Mouse (Mus musculus) left cerebral cortex, postnatal 4 days (tissue): ENCODE measurements around the gene Cplx3. TPM values are rescaled to one million over a fixed set of nuclear protein-coding genes. Genes with fewer than 3 reads are reported as not detected.

Experiments
- DNase-seq: peaks from one replicate; pipeline ENCODE4 v3.0.0-alpha.2; 2022
- intact Hi-C: fragments of 180-260 bp; cut with DNase I; formaldehyde crosslinking; loops from one replicate; pipeline ENCODE4 v1.15.1; 2025
- total RNA-seq, 2 experiments: library from RNA; stranded (reverse); gene quantifications; 2 replicates each; pipeline ENCODE4 v1.2.3; 2021

Gene Cplx3
- total RNA-seq, 2 experiments from 2014 or later, result 5.6 to 7.6 TPM

DNA sequence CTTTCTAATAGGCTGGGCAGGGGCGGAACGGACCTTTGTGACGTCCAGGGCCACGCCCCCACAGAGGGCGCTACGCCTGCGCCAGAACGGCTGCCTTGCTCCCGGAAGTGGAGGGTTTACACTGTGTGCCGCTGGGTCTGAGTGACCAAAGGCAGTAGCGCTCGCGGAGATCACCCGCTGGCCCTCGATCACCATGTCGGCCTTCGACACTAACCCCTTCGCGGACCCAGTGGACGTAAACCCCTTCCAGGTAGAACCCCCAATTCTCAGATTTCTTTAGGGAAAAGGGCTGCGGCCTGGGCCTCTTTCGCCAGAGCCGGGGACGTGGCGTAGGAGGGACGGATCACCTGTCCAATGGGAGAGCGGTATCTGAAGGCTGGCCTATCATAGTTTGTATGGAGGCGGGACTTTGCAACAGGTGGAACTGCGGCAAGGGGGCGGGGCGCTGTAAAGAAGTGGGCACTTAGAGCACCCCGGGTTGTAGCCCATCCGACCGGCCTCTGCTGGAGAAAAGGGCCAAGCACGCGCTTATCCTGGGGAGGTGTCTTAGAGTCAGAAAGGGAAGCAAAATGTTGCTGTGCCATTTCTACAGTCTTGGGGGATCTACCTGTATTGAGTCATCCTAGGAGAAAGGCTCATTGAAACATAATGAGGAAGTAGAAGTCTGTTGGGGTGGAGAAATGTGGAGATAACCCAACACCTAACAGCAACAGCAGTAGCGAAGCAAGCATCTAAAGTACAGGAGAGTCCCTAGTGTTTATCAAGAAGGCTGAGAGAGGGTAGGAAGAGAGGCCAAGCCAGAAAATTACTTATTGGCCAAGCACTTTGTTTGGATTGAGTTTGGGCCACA is 45.0 kb downstream of the Cplx3 start, which contains the start of gene Scamp2:
Gene Scamp2, plus strand, starts transcription at position 83 of the 850 bp plus-strand sequence.
- DNase-seq, result peak; percentile 94
- intact Hi-C loops, result no loop called here

DNA sequence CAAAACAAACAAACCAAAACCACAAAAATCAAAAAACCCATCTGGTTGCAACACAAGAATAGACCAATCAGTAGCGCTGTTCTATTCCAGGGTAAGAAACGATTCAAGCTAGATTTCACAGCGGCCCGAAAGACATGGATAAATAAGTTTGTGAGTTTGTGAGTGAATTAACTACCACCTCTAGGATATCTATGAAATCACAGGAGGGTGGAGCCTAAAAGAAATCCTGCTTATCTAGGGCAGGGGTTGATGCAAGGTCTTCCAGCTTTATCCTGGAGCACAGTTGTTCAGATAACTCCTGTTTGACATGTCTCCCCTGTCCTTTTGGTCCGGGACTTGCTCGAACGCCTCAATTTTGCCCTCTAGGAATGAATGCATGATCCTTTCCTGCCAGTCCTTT is 45.8 kb downstream of the Cplx3 start:
- intact Hi-C loops, result no loop called here

DNA sequence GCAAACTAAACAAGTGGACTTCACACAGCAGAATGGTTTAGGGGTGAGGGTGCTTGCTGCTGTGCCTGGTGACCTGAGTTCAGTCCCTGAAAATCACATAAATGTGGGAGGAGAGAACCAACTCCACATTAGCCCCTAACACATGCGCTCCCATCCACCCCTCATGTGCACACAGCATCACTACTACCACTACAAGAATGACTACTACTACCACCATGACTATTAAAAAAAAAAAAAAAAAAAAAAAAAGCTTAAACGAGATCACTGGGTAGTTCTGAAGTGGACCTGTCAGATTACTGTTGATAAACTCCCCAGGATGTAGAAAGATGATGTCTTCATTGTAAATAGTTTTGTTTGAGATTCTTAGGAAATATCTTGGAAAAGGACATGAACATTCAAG is 46.5 kb downstream of the Cplx3 start:
- DNase-seq, result no peak
- intact Hi-C loops, result no loop called here

More for the DNA sequence above, 45.8 kb downstream of the Cplx3 start:
- DNase-seq, result no peak

DNA sequence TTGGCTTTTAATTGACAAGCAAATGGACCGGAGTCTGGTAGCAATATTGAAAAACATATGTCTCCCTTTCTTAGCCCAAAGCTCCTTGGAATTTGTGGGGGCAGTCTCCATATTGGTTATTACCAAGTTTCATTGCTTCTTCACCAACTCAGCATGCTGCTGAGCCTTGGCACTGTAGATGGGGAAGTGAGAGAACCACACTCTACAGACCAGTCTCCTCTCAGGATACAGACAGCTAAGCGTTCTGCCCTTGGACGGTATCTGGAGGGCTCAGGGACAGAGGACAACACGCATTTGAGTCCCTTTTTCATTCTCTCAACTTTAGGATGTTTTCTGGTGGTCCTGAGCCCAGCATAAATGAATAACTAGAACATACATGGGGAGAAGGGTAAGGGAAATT is 47.5 kb downstream of the Cplx3 start:
- intact Hi-C loops, result no loop called here
- no peak for DNase-seq

DNA sequence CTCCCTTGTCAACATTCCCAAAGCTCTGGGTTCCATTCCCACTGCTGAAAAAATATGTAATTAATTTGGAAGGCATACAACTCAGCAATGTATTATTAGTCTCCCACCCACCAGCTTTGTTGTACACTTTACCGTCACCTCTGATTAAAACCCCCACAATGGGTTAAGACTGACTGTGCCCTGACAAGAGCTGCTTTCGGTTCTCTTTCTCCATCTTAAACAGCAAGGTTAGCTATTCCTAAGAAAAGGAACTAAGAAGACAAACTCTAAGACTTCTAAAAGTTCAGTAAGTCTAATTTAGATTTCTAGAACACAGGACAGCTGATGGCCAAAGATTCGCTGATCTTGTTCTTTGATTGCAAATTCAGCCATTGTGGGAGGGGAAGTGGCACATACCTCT is 48.9 kb downstream of the Cplx3 start:
- DNase-seq, result no peak
- intact Hi-C loops, result no loop called here

DNA sequence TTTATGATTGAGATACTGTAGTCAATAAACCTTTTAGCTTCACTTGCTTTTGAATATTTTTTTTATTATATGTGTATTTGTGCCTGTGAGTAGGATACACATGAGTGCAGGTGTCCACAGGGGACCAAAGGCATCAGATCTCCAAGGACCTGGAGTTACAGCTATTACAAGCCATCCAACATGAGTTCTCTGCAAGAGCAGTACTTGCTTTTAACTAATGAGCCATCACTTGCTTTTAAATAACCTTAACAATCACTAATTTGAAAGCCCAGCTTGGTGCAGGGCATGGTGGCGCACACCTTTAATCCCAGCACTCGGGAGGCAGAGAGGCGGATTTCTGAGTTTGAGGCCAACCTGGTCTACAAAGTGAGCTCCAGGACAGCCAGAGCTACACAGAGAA is 51.3 kb downstream of the Cplx3 start:
- intact Hi-C loops, result no loop called here
- DNase-seq, result no peak

DNA sequence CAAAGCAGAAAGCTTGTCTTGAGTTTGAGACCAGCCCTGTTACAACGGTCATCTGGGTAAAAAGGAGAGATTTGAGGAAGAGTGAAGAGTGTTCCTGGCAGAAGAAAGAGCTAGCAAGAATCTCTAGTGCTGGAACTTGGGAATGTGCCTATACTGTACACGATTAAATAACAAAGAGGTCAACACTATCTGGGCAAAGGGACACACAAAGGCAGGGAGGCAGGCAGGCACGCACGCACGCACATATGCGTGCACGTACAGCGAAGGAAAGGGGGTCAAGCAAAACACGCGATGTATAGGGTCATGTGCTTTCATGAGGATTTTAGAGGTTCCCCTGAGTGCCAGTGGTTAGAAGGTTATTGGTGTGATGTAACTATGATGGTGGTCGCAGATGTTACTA is 53.0 kb downstream of the Cplx3 start:
- intact Hi-C loops, result no loop called here
- no peak for DNase-seq

DNA sequence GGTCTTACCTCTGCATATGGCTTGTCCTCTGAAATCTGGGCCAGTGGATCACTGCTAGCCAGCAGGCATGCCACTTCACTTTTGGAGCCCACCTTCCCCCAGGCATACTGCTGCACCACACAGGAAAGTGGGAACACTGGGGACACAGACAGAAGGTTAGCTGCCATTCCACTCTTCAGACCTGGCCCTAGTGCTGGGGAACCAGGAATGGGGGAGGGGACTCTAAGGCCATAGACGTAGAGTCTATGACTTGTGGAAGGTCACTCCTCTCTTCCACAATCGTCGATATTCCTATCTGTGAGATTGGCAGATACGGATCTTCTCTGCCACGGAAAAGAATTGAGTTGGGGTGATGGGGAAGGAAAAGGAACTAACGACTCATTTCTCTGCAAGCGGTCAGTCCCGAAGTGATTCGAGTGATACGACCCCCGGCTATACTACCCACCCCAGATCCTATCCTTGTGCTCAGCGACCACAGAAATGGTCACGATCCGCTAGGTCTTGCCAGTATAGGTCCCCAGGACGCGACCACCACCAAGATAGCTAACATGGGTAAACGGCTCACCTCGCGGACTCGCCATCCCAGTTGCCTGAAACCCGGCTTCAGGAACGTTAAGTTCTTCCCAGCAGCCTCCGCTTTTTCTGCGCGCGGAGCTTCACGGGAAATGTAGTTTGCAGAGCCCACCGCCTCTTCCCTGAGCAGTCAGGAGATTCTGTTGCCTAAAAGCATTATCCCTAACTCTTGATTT is 53.8 kb downstream of the Cplx3 start, which contains the start of gene Mpi:
Gene Mpi, minus strand, starts transcription at position 625 of the 749 bp plus-strand sequence.
- peak; percentile 70 for DNase-seq
- intact Hi-C loops, result no loop called here

DNA sequence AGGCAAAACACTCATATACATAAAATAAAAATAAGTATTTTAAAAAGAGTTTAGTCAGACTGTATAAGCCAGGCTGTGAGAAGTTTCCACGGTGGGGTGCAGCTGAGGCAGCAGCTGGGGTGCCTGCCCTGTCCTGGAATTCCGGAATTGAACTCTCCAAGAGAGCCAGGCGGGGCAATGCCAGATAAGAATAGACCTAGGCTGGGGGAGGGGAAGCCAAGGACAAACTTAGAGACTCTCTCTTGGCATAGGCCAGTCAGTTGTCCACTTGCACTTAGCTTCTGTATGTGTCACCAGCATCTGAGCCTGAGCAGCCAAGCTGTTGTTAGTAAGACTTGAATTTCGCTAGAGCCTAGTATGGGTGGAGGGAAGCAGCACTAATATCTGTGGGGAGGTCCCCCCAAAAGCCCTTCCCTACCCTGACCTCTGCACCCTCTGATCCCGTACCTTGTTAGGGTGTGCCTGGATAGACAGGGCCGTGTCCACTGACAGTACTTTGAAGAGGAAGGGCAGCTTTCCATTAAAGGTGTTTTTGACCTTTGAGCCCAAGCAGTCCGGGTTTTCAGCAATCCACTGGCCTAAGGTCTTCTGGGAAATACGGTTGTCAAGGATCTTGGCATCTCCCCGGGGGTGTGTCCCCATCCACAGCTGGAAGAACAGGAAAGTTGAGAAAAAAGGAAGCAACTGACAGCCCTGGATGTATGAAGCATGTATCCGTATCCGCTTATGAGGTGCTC is 55.8 kb downstream of the Cplx3 start:
- intact Hi-C loops, result no loop called here
- no peak for DNase-seq

Other genes with a start within 250 kb of the Cplx3 start
- gene Ppcdc, start 166.2 kb downstream of the Cplx3 start, total RNA-seq, result 10 to 100 TPM; 12.9 to 14.6 TPM
- 100 to 1,000 TPM; 251 to 281 TPM for gene Scamp5, start 138.2 kb downstream of the Cplx3 start, total RNA-seq
- gene Rpp25, start 102.3 kb downstream of the Cplx3 start, total RNA-seq, result 10 to 100 TPM; 19.3 to 22.2 TPM
- 100 to 1,000 TPM; 405 to 408 TPM for gene Cox5a, start 85.0 kb downstream of the Cplx3 start, total RNA-seq
- 10 to 100 TPM; 25.2 to 26.0 TPM for gene Fam219b, start 68.8 kb downstream of the Cplx3 start, total RNA-seq
- 10 to 100 TPM; 60.3 to 62.1 TPM for gene Mpi, start 53.5 kb downstream of the Cplx3 start, total RNA-seq
- 10 to 100 TPM; 29.7 to 31.0 TPM for gene Scamp2, start 45.3 kb downstream of the Cplx3 start, total RNA-seq
- gene Ulk3, start 16.8 kb downstream of the Cplx3 start, total RNA-seq, result 10 to 100 TPM; 35.2 to 38.9 TPM
- under 1 TPM in 1 of 2 experiments, not detected in 1; 0.22 TPM for gene Lman1l, start 14.5 kb upstream of the Cplx3 start, total RNA-seq
- 100 to 1,000 TPM; 133 to 137 TPM for gene Csk, start 47.4 kb upstream of the Cplx3 start, total RNA-seq
- not detected for gene Cyp1a2, start 77.4 kb upstream of the Cplx3 start, total RNA-seq
- gene Cyp1a1, start 81.6 kb upstream of the Cplx3 start, total RNA-seq, result 1 to 10 TPM in 1 of 2 experiments, under 1 TPM in 1; 0.95 to 1.1 TPM
- 10 to 100 TPM; 19.1 to 20.2 TPM for gene Edc3, start 102.3 kb upstream of the Cplx3 start, total RNA-seq
- 10 to 100 TPM; 74.5 to 75.2 TPM for gene Clk3, start 159.6 kb upstream of the Cplx3 start, total RNA-seq
- 1 to 10 TPM; 9.1 to 9.7 TPM for gene Arid3b, start 230.5 kb upstream of the Cplx3 start, total RNA-seq